In the genomic region with DNA sequence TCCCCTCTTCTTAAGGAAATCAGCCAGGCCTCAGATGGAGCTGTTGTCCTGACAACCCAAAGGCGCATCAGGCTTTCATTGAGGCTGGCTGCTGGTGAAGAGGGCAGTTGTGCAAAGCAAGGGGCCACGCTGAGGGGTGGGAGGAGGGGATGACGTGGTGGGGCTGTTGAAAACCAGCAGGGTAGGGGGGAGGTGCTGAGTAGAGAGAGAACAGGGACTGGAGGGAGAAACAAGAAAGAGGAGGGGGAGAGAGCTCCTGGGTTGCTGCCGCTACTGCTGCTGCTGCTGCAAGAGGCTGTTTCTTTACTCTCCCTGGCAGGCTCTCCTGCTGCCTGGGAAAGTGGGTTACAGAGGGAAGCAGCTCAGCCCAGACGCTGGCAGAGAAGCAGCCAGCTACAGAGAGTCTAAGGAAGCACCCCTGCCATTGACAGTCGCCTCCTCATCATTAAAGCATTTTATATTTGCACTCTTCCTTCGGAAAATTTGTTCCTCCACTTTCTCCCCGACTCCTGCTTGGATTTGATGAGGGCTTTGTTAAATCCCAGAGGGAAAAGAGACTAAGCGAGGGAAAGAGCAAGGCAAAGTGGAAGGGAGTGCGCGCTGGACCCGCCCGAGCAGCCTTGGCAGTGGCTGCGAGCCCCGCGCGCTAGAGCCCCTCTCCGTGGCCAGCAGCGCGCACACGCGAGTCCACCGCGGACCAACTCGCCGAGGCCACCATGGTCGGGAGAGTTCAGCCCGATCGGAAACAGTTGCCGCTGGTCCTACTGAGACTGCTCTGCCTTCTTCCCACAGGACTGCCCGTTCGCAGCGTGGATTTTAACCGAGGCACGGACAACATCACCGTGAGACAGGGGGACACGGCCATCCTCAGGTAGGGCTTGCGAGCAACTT, we compare ENCODE assay signal across 8 mouse cellular contexts.
DNase-seq lines count a peak whose midpoint lies in the region; ATAC-seq lines count a peak whose summit lies in the region.

No protein-coding gene starts in this region.

- peak overlapping the region; percentile 33; the same call in 1 of the 2 replicates for H3K27ac ChIP-seq in intestine, embryonic 14.5 days (ENCODE audit: low read depth)
- no peak overlapping the region for H3K27ac ChIP-seq in liver, embryonic 11.5 days (ENCODE audit: low read depth, low read length)

- H3K4me3 ChIP-seq in intestine, embryonic 14.5 days (ENCODE audit: low read depth, low read length): peak overlapping the region; percentile 54
- H3K4me3 ChIP-seq in liver, embryonic 11.5 days (ENCODE audit: low read depth, low read length): peak overlapping the region; percentile 44

- H3K27me3 ChIP-seq in intestine, embryonic 14.5 days (replicated peaks; ENCODE audit: control insufficient read depth, insufficient read depth, low read length): 0 out of 2 replicates have a peak, but pooled peaks cover 2% of the 10 kb centered on the region
- peaks cover 8% of the 10 kb centered on the region for H3K27me3 ChIP-seq in liver, embryonic 11.5 days (replicated peaks; ENCODE audit: control insufficient read depth, insufficient read depth, low read length)

- under 1% methylated on average over 38 of the region's 38 CpGs for WGBS in intestine, embryonic 14.5 days
- WGBS in liver, embryonic 11.5 days: 2% methylated on average over 38 of the region's 38 CpGs

- peak; percentile 83 for ATAC-seq in intestine, embryonic 14.5 days (replicated peaks; ENCODE audit: low FRiP score, low TSS enrichment, low read depth)
- ATAC-seq in liver, embryonic 11.5 days (replicated peaks; ENCODE audit: low FRiP score): no peak

- peak overlapping the region; percentile 49 for H3K9ac ChIP-seq in intestine, embryonic 14.5 days (ENCODE audit: low read length)
- H3K9ac ChIP-seq in liver, embryonic 11.5 days (ENCODE audit: low read depth, low read length): no peak overlapping the region

- H3K4me2 ChIP-seq in intestine, embryonic 14.5 days (ENCODE audit: low read length): peak overlapping the region; percentile 81
- H3K4me2 ChIP-seq in liver, embryonic 11.5 days: peak overlapping the region; percentile 67

- no peaks in the 10 kb centered on the region for H3K4me1 ChIP-seq in intestine, embryonic 14.5 days (replicated peaks; ENCODE audit: control insufficient read depth, insufficient read depth, low read length)
- H3K4me1 ChIP-seq in liver, embryonic 11.5 days (replicated peaks; ENCODE audit: control insufficient read depth, insufficient read depth, low read length): no peaks in the 10 kb centered on the region

- H3K9me3 ChIP-seq in intestine, embryonic 14.5 days (ENCODE audit: control insufficient read depth, low read length): no peaks in the 10 kb centered on the region
- no peaks in the 10 kb centered on the region for H3K9me3 ChIP-seq in liver, embryonic 11.5 days (ENCODE audit: control insufficient read depth, low read length)

- no peaks in the 10 kb centered on the region for H3K36me3 ChIP-seq in intestine, embryonic 14.5 days (ENCODE audit: control insufficient read depth, insufficient read depth, low read length)
- H3K36me3 ChIP-seq in liver, embryonic 11.5 days (ENCODE audit: control insufficient read depth, insufficient read depth, low read length): no peaks in the 10 kb centered on the region

- DNase-seq in kidney, postnatal 10 days: peak; percentile 17
- no peak for DNase-seq in kidney, adult 9 months
- peak; percentile 67 for DNase-seq in cerebellum, adult 8-10 months
- peak; percentile 55 for DNase-seq in forelimb bud, embryonic 11.5 days (ENCODE audit: low read depth, low spot score)
- peak; percentile 73 for DNase-seq in intestine, embryonic 14.5 days (ENCODE audit: low spot score)
- peak; percentile 35 for DNase-seq in liver, embryonic 11.5 days (ENCODE audit: low spot score)
- peak; percentile 51 for DNase-seq in right cerebral cortex, postnatal 14 days
- DNase-seq in MN1 (ENCODE audit: low spot score): no peak

Comparison
In these comparisons a context has a peak if more than half of its experiments do, and no peak if none do; other contexts are left out.
1. DNase-seq: peak in kidney, postnatal 10 days (single experiment), cerebellum, adult 8-10 months (single experiment), forelimb bud, embryonic 11.5 days (single experiment), intestine, embryonic 14.5 days (single experiment), liver, embryonic 11.5 days (single experiment) and right cerebral cortex, postnatal 14 days (single experiment); none in kidney, adult 9 months (single experiment) and MN1 (single experiment).